Mouse (Mus musculus) adrenal gland, adult (tissue): ENCODE measurements around the gene Gm49321.

Experiments used
- DNase-seq, 2 experiments: peaks; one replicate each; pipeline ENCODE4 v3.0.0; 2022 to 2023; ENCODE audit warnings: low spot score in 1 of 2; ENCODE audit not compliant: inconsistent age in 2 of 2

The Gm49321 gene

GRCm38 (mm10) chr12:74009448-74009911 is 72.0 kb downstream of the Gm49321 start:
- DNase-seq: peak; percentile 23 to 69

- DNase-seq: peak; percentile 79 to 95
These were observed 76.3 kb downstream of the Gm49321 start for GRCm38 (mm10) chr12:74013739-74014138.

GRCm38 (mm10) chr12:74014739-74015270 is 77.4 kb downstream of the Gm49321 start:
- peak; percentile 23 to 68 for DNase-seq

- DNase-seq: no peak
These were observed 78.0 kb downstream of the Gm49321 start for GRCm38 (mm10) chr12:74015491-74015890.
